Mouse (Mus musculus): ENCODE results near the gene Ahnak. TPM values are rescaled to one million over a fixed set of nuclear protein-coding genes. Genes with fewer than 3 reads are reported as not detected.
A peak's percentile ranks its signal among the peaks of the same experiment; 100 is the strongest.

Ahnak gene
- polyA plus RNA-seq, 1 experiment, result 163 TPM

GRCm38 (mm10) chr19:8984255-8984868, 4.7 kb upstream of the Ahnak start:
- H3K36me3 ChIP-seq (ENCODE audit: control insufficient read depth, insufficient read depth, low read length, poor library complexity, severe bottlenecking), result peaks cover 7% of the 10 kb centered on the region
- no peak overlapping the region for H3K4me3 ChIP-seq (ENCODE audit: low read depth, low read length)
- peaks cover 3% of the 10 kb centered on the region for H3K4me1 ChIP-seq (ENCODE audit: control insufficient read depth, insufficient read depth, low read length)
- no peak overlapping the region for H3K9ac ChIP-seq (ENCODE audit: low read depth, poor library complexity, severe bottlenecking)
- TF ChIP-seq CTCF (IDR thresholded peaks at IDR 0.05; ENCODE audit: low read depth, low read length), result no peak
- TF ChIP-seq POLR2A (IDR thresholded peaks at IDR 0.05; ENCODE audit: insufficient read depth, low read length), result no peak
- TF ChIP-seq EP300 (IDR thresholded peaks at IDR 0.05; ENCODE audit: insufficient read depth, low read depth, low read length), result no peak
- no peaks in the 10 kb centered on the region for H3K9me3 ChIP-seq (replicated peaks; ENCODE audit: control insufficient read depth, insufficient read depth, low read length, poor library complexity, severe bottlenecking)
- H3K27me3 ChIP-seq (ENCODE audit: control insufficient read depth, insufficient read depth, low read length, poor library complexity, severe bottlenecking), result no peaks in the 10 kb centered on the region
- H3K27ac ChIP-seq (ENCODE audit: insufficient read depth, low read length), result no peak overlapping the region

GRCm38 (mm10) chr19:8985891-8986290, 3.2 kb upstream of the Ahnak start:
- Histone ChIP-seq H3K4me1 (ENCODE audit: control insufficient read depth, insufficient read depth, low read length) (peaks cover 2% of the 10 kb centered on the region), H3K27ac (ENCODE audit: insufficient read depth, low read length) (no peak overlapping the region), H3K27me3 (ENCODE audit: control insufficient read depth, insufficient read depth, low read length, poor library complexity, severe bottlenecking) (no peaks in the 10 kb centered on the region), H3K4me3 (ENCODE audit: low read depth, low read length) (no peak overlapping the region), H3K36me3 (ENCODE audit: control insufficient read depth, insufficient read depth, low read length, poor library complexity, severe bottlenecking) (no peaks in the 10 kb centered on the region), H3K9ac (ENCODE audit: low read depth, poor library complexity, severe bottlenecking) (no peak overlapping the region), H3K9me3 (replicated peaks; ENCODE audit: control insufficient read depth, insufficient read depth, low read length, poor library complexity, severe bottlenecking) (no peaks in the 10 kb centered on the region)
- no peak for TF ChIP-seq POLR2A (IDR thresholded peaks at IDR 0.05; ENCODE audit: insufficient read depth, low read length)
- TF ChIP-seq EP300 (IDR thresholded peaks at IDR 0.05; ENCODE audit: insufficient read depth, low read depth, low read length), result no peak
- no peak for TF ChIP-seq CTCF (IDR thresholded peaks at IDR 0.05; ENCODE audit: low read depth, low read length)

- no peak overlapping the region for H3K9ac ChIP-seq (ENCODE audit: low read depth, poor library complexity, severe bottlenecking)
- H3K9me3 ChIP-seq (replicated peaks; ENCODE audit: control insufficient read depth, insufficient read depth, low read length, poor library complexity, severe bottlenecking), result no peaks in the 10 kb centered on the region
These were observed 1.3 kb upstream of the Ahnak start for GRCm38 (mm10) chr19:8987816-8988215.

GRCm38 (mm10) chr19:8988346-8989065, 578 bp upstream of the Ahnak start:
- Histone ChIP-seq H3K27me3 (ENCODE audit: control insufficient read depth, insufficient read depth, low read length, poor library complexity, severe bottlenecking) (no peaks in the 10 kb centered on the region), H3K4me3 (ENCODE audit: low read depth, low read length) (peak overlapping the region; percentile 79), H3K27ac (ENCODE audit: insufficient read depth, low read length) (peak overlapping the region; percentile 22; the same call in 1 of the 2 replicates), H3K4me1 (ENCODE audit: control insufficient read depth, insufficient read depth, low read length) (peaks cover 8% of the 10 kb centered on the region), H3K9me3 (replicated peaks; ENCODE audit: control insufficient read depth, insufficient read depth, low read length, poor library complexity, severe bottlenecking) (no peaks in the 10 kb centered on the region), H3K36me3 (ENCODE audit: control insufficient read depth, insufficient read depth, low read length, poor library complexity, severe bottlenecking) (no peaks in the 10 kb centered on the region), H3K9ac (ENCODE audit: low read depth, poor library complexity, severe bottlenecking) (peak overlapping the region; percentile 65)
- TF ChIP-seq CTCF (IDR thresholded peaks at IDR 0.05; ENCODE audit: low read depth, low read length), result no peak
- TF ChIP-seq POLR2A (IDR thresholded peaks at IDR 0.05; ENCODE audit: insufficient read depth, low read length), result no peak
- TF ChIP-seq EP300 (IDR thresholded peaks at IDR 0.05; ENCODE audit: insufficient read depth, low read depth, low read length), result no peak

More at GRCm38 (mm10) chr19:8987816-8988215, 1.3 kb upstream of the Ahnak start:
- Histone ChIP-seq H3K4me3 (ENCODE audit: low read depth, low read length) (no peak overlapping the region), H3K27ac (ENCODE audit: insufficient read depth, low read length) (no peak overlapping the region), H3K36me3 (ENCODE audit: control insufficient read depth, insufficient read depth, low read length, poor library complexity, severe bottlenecking) (no peaks in the 10 kb centered on the region), H3K27me3 (ENCODE audit: control insufficient read depth, insufficient read depth, low read length, poor library complexity, severe bottlenecking) (no peaks in the 10 kb centered on the region), H3K4me1 (ENCODE audit: control insufficient read depth, insufficient read depth, low read length) (peaks cover 8% of the 10 kb centered on the region)
- TF ChIP-seq EP300 (IDR thresholded peaks at IDR 0.05; ENCODE audit: insufficient read depth, low read depth, low read length), result no peak
- TF ChIP-seq POLR2A (IDR thresholded peaks at IDR 0.05; ENCODE audit: insufficient read depth, low read length), result no peak
- TF ChIP-seq CTCF (IDR thresholded peaks at IDR 0.05; ENCODE audit: low read depth, low read length), result no peak

GRCm38 (mm10) chr19:8989567-8990431, 715 bp downstream of the Ahnak start:
- peak overlapping the region; percentile 29 for H3K27ac ChIP-seq (ENCODE audit: insufficient read depth, low read length)
- H3K9ac ChIP-seq (ENCODE audit: low read depth, poor library complexity, severe bottlenecking), result peak overlapping the region; percentile 65
- no peaks in the 10 kb centered on the region for H3K27me3 ChIP-seq (ENCODE audit: control insufficient read depth, insufficient read depth, low read length, poor library complexity, severe bottlenecking)
- peak overlapping the region; percentile 79 for H3K4me3 ChIP-seq (ENCODE audit: low read depth, low read length)
- H3K4me1 ChIP-seq (ENCODE audit: control insufficient read depth, insufficient read depth, low read length), result peaks cover 8% of the 10 kb centered on the region
- no peaks in the 10 kb centered on the region for H3K9me3 ChIP-seq (replicated peaks; ENCODE audit: control insufficient read depth, insufficient read depth, low read length, poor library complexity, severe bottlenecking)
- TF ChIP-seq CTCF (IDR thresholded peaks at IDR 0.05; ENCODE audit: low read depth, low read length), result no peak
- TF ChIP-seq EP300 (IDR thresholded peaks at IDR 0.05; ENCODE audit: insufficient read depth, low read depth, low read length), result peak; percentile 37; the same call in 1 of the 2 replicates
- no peaks in the 10 kb centered on the region for H3K36me3 ChIP-seq (ENCODE audit: control insufficient read depth, insufficient read depth, low read length, poor library complexity, severe bottlenecking)

Measured in ES-Bruce4 (cell line).